Mouse (Mus musculus): ENCODE results near the gene Gck.
A peak's percentile ranks its signal among the peaks of the same experiment; 100 is the strongest.

GRCm38 (mm10) chr11:5955546-5956276 is 5.8 kb upstream of the Gck start, which contains the start of gene Ykt6:
- TF ChIP-seq POLR2A (IDR thresholded peaks at IDR 0.05; ENCODE audit: low read depth, low read length) = peak; percentile 78
- no peak for TF ChIP-seq CTCF (IDR thresholded peaks at IDR 0.05; ENCODE audit: borderline replicate concordance, insufficient read depth, low read length)

Measured in embryonic fibroblast, embryonic 13.5 days (primary cell).